Mouse (Mus musculus): ENCODE results near the gene Sacs.

- TF ChIP-seq CTCF (IDR thresholded peaks at IDR 0.05; ENCODE audit: low read depth) = peak; percentile 54
- TF ChIP-seq EP300 (optimal IDR thresholded peaks at IDR 0.05) = no peak
Measured at GRCm38 (mm10) chr14:61173229-61173628, 35.0 kb downstream of the Sacs start.
